Mouse (Mus musculus) ES-Bruce4 (cell line): Measurements from ENCODE around the gene Zfp414.

ENCODE experiments used
- CTCF ChIP-seq: IDR thresholded peaks from one replicate; pipeline ENCODE4 v1.8.1; 2011; ENCODE audit warnings: low read depth, low read length
- POLR2A ChIP-seq: IDR thresholded peaks from one replicate; pipeline ENCODE4 v1.8.1; 2011; ENCODE audit warnings: low read length; ENCODE audit not compliant: insufficient read depth

DNA sequence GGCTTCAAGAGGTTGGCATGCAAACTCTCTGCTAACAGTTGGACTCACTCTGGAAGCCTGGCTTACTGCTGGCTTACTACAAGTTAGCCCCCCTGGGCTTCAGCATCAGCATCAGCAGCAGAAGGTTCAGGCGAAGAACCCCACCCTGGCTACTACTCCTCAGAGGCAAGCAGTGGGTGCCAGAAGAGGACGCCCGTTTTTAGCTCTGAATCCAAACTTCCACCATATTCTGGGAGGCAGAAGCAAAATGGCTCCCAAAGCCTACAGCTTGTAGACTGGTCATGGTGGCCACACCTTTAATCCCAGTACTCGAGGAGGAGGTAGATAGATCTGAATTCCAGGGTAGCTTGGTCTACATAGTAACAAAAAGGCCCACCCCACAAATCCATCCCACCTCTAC, 15.2 kb downstream of the Zfp414 start:
- TF ChIP-seq CTCF (no peak), POLR2A (no peak)
